Mouse (Mus musculus) thymus, adult 2 months (tissue): ENCODE results near the gene Gpt2.

Source experiments
- CTCF ChIP-seq: fragments of 200-500 bp; IDR thresholded peaks from 2 replicates; pipeline ENCODE4 v1.5.1; 2012; ENCODE audit warnings: mild to moderate bottlenecking, control low read depth, low read length, moderate library complexity, borderline replicate concordance; ENCODE audit not compliant: control insufficient read depth, poor library complexity, insufficient read depth; ENCODE audit errors: extremely low read depth
- POLR2A ChIP-seq: fragments of 200-500 bp; IDR thresholded peaks from 2 replicates; pipeline ENCODE4 v1.6.1; 2012; ENCODE audit warnings: mild to moderate bottlenecking, low read length, control low read depth, moderate library complexity; ENCODE audit not compliant: control insufficient read depth, poor library complexity, insufficient read depth; ENCODE audit errors: extremely low read depth

GRCm38 (mm10) chr8:85459582-85459981 lies 32.8 kb upstream of the Gpt2 start:
- TF ChIP-seq POLR2A (no peak), CTCF (no peak)
